Mouse (Mus musculus): ENCODE results near the gene Grik4. TPM values are rescaled to one million over a fixed set of nuclear protein-coding genes. Genes with fewer than 3 reads are reported as not detected.
A peak's percentile ranks its signal among the peaks of the same experiment; 100 is the strongest.

Grik4 gene
- total RNA-seq, 1 experiment from 2014 or later, result not detected

DNA sequence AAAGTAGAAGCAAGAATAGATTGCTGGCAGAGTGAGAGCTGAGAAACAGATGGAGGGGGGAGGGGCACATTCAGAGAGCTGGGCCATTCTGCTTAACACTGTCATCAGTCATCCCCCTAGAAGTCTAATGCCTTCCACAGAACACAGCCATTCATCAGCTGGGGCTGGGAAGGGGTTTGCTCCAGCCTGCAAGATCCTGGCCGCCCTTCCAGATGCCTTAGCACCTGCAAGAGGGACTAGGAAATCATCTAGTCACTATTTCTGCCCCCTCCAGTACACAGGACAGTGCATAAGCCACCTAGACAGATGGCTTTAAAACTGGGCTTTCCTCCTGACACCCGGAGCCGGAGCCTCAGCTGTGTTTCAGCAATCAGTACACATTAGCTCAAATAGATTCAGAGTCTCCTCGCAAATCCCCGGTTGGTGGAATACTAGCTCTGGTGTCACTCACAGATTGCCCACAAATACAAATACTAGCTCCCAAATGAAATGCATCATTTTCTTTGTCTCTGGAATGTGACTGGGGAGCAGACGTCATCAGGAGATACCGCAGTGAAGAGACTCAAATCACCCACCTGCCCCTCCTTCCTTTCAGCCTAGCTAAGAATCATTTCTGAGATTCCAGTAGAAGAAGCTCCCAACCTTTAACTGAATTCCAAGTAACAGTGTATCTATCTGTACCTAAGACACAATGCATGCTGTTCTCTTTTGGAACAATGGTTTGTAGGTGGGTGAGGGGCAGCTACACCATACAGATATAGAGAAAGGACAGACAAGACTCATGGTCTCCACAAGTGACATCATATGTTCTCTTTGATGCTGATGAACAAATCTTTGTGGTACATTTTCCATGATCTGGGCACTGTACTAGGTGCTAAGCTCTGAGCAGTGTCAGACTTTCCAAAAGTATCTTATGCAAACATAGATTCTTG is 413.8 kb downstream of the Grik4 start:
- ATAC-seq (replicated peaks; ENCODE audit: low read depth, poor library complexity, severe bottlenecking), result no peak

GRCm38 (mm10) chr9:42520587-42521084 is 423.7 kb downstream of the Grik4 start:
- ATAC-seq (replicated peaks; ENCODE audit: low read depth, poor library complexity, severe bottlenecking), result peak; percentile 56

GRCm38 (mm10) chr9:42518163-42518562 is 426.1 kb downstream of the Grik4 start:
- ATAC-seq (replicated peaks; ENCODE audit: low read depth, poor library complexity, severe bottlenecking), result no peak

GRCm38 (mm10) chr9:42513159-42513558 is 431.1 kb downstream of the Grik4 start:
- no peak for ATAC-seq (replicated peaks; ENCODE audit: low read depth, poor library complexity, severe bottlenecking)

DNA sequence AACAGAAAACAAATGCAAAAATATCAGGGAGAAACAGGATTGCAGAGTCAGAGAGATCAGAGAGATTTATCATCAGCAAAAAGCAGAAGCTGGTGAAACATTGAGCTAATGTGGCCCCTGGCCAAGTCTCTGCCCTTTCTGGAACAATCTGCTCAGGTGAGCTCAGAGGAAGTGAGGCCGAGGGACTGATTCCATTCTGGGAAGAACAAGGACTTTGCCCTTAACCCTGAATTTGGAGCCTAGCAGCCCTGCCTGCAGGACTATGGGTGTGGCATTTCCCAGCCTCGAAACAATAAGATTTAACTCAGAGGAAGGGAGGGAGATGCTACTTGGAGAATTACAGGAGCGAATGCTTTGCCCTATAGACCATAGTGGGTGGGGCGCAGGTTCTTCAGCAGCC is 432.0 kb downstream of the Grik4 start:
- no peak for ATAC-seq (replicated peaks; ENCODE audit: low read depth, poor library complexity, severe bottlenecking)

DNA sequence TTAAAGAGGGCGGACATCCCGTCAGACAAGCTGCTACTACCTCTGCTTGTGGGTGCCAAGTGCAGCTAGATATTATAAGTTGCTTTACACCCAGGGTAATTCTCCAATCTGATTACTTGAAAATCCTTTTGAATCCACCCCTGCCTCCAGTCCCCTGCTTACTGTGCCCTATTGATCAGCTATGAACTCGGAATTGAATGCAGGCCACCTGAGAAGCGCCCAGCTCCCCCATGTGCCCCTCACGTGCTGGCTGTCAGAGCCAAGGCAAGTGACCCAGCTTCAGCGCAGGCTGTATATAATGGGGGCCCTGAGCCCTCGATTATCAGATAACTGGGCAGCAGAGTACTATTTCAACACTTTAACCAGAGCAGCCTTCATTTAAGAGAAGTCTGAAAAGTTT is 436.1 kb downstream of the Grik4 start:
- no peak for ATAC-seq (replicated peaks; ENCODE audit: low read depth, poor library complexity, severe bottlenecking)

- ATAC-seq (replicated peaks; ENCODE audit: low read depth, poor library complexity, severe bottlenecking), result no peak
These were observed 436.6 kb downstream of the Grik4 start, which contains the start of gene Tbcel for GRCm38 (mm10) chr9:42507709-42508108. Gene Tbcel, minus strand, starts transcription at chr9:42507809.

- ATAC-seq (replicated peaks; ENCODE audit: low read depth, poor library complexity, severe bottlenecking), result no peak
These were observed 437.3 kb downstream of the Grik4 start for GRCm38 (mm10) chr9:42507022-42507421.

- no peak for ATAC-seq (replicated peaks; ENCODE audit: low read depth, poor library complexity, severe bottlenecking)
These were observed 439.3 kb downstream of the Grik4 start for GRCm38 (mm10) chr9:42504971-42505510.

DNA sequence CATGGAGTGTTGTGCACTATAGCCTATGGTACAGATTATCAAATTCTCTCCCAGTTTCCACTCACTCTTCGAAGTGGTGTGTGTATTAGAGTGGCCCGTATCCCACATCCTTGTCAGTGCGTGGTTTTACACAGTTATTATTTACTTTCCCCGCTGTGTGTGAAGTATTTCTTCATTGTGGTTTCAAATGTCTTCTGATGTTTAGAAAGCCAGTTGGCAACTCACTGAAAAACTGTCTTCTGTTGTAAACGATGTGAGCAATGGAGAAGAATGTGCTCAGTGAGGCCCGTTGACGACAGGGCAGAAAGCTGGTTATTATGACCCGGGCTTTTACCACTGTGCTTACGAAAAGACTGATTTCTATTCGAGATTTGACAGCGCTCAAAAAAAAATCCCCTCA is 439.7 kb downstream of the Grik4 start:
- no peak for ATAC-seq (replicated peaks; ENCODE audit: low read depth, poor library complexity, severe bottlenecking)

GRCm38 (mm10) chr9:42503709-42504108 is 440.6 kb downstream of the Grik4 start:
- ATAC-seq (replicated peaks; ENCODE audit: low read depth, poor library complexity, severe bottlenecking), result no peak

DNA sequence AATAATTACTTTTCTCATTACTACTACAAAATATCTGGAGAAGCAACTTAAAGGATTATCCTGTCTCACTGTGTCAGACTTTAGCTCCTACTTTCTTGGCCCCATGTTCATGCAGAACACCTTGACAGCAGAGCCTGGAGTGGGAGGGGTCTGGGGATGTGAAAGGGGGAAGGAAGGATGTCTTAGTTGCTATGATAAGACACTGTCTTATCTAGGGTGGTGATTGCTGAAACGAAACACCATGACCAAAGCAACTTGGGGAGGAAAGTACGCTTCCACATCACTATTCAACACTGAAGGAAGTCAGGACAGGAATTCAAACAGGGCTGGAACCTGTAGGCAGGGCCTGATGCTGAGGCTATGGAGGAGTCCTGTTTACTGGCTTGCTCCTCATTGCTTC is 448.0 kb downstream of the Grik4 start:
- no peak for ATAC-seq (replicated peaks; ENCODE audit: low read depth, poor library complexity, severe bottlenecking)

GRCm38 (mm10) chr9:42491780-42492179 is 452.5 kb downstream of the Grik4 start:
- ATAC-seq (replicated peaks; ENCODE audit: low read depth, poor library complexity, severe bottlenecking), result no peak

GRCm38 (mm10) chr9:42490589-42491382 is 453.5 kb downstream of the Grik4 start:
- ATAC-seq (replicated peaks; ENCODE audit: low read depth, poor library complexity, severe bottlenecking), result no peak

- ATAC-seq (replicated peaks; ENCODE audit: low read depth, poor library complexity, severe bottlenecking), result no peak
These were observed 456.2 kb downstream of the Grik4 start for GRCm38 (mm10) chr9:42488071-42488470.

DNA sequence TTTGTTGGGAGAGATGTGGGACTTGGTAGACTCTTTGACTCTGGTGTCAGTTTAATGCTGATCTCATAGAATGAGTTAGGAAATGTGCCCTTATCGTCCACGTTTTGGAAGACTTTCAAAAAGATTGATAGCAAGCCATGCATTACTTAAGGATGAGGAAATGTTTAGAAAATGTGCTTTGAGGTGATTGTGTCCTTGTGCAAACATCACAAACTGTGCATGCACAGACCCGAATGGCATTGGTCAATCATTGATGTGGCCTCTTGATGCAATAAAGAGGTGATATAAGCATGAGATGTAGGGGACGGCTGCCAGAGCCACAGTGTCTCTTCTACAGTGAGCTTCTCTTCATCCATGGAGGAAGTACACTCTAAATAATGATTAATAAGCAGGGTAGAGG is 457.4 kb downstream of the Grik4 start:
- ATAC-seq (replicated peaks; ENCODE audit: low read depth, poor library complexity, severe bottlenecking), result no peak

DNA sequence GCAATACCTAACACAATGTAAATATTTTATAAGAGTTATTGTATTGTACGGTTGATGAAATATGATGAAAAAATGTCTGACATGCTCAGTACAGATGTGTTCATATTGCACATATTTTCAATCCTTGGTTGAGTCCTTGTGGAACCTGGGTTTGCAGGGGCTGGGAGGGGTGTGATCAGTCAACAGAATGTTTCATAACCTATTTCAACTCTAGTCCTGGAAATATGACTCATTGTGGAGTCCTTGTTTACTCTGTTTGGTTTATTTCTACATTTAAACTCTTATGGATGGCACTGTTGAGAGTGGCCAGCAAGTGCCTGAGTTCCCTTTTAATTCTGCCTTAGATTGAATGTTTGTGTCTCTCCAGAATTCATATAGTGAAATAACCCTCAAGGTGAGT is 459.6 kb downstream of the Grik4 start:
- no peak for ATAC-seq (replicated peaks; ENCODE audit: low read depth, poor library complexity, severe bottlenecking)

GRCm38 (mm10) chr9:42482944-42483343 is 461.3 kb downstream of the Grik4 start:
- ATAC-seq (replicated peaks; ENCODE audit: low read depth, poor library complexity, severe bottlenecking), result 0 out of 2 replicates have a peak, but pooled peaks have one; percentile 29

DNA sequence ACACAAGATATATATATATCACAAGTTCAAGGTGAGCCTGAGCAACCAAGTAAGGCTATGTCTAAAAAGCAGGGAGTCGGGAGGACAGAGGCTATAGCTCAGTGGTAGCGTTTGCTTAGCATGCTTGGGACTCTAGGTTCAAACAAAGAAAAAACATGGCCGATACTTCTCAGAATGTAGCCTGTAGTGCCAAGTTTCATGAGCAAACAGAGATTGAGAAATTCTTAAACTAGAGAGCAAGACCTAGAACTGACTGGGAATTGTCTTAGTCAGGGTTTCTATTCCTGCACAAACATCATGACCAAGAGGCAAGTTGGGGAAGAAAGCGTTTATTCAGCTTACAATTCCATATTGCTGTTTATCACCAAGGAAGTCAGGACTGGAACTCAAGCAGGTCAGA is 468.1 kb downstream of the Grik4 start:
- no peak for ATAC-seq (replicated peaks; ENCODE audit: low read depth, poor library complexity, severe bottlenecking)

DNA sequence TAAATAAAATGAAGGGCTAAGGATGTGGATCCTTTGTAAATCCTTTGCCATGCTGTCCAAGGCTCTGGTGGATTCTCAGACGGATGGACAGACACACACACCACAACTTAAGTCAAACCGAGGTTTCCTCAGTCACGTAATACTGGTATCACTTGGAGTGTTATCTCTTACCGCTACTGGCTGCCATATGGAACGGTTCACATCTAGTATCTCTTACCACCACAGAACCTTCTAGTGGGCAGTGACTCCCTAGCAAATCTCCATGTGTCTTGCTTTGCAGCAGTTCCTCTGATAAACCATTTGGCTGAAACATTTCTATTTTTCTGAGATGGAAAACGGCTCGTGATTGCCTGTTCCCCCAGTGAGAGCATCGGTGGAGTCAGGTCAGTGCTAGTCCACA is 470.0 kb downstream of the Grik4 start:
- 0 out of 2 replicates have a peak, but pooled peaks have one; percentile 3 for ATAC-seq (replicated peaks; ENCODE audit: low read depth, poor library complexity, severe bottlenecking)

Measured in common myeloid progenitor, adult 5-6 weeks (primary cell).